Mouse (Mus musculus): ENCODE measurements around the gene Ncoa4. TPM values are rescaled to one million over a fixed set of nuclear protein-coding genes. Genes with fewer than 3 reads are reported as not detected.

Ncoa4 gene
- total and polyA plus RNA-seq, 3 experiments: 27.6 to 232 (median 155) TPM

GRCm38 (mm10) chr14:32201354-32201753 lies 41.7 kb downstream of the Ncoa4 start:
- no peak for DNase-seq

- DNase-seq: peak; percentile 93
Measured at GRCm38 (mm10) chr14:32201791-32202451, 42.3 kb downstream of the Ncoa4 start, which contains the start of the genes Timm23 and Parg. Gene Timm23 (minus strand): TSS chr14:32201898. Gene Parg (plus strand): TSS chr14:32201949.

GRCm38 (mm10) chr14:32226601-32227000 lies 66.9 kb downstream of the Ncoa4 start:
- DNase-seq: no peak

- DNase-seq: peak; percentile 20
Measured at GRCm38 (mm10) chr14:32228996-32229395, 69.3 kb downstream of the Ncoa4 start.

Other genes starting within 250 kb of the Ncoa4 start
- gene Galnt15, start 130.9 kb upstream of the Ncoa4 start, total RNA-seq (2021): 10 to 100 TPM in 1 of 2 experiments, 1 to 10 TPM in 1; 5.2 to 14.5 TPM
- 3.6 and 4.8 TPM in 2 replicates for gene Galnt15, start 130.9 kb upstream of the Ncoa4 start, polyA plus RNA-seq (2012; rRNA removed)
- 10 to 100 TPM; 41.8 to 41.9 TPM for gene Oxnad1, start 74.5 kb upstream of the Ncoa4 start, total RNA-seq (2021)
- 16.8 and 18.5 TPM in 2 replicates for gene Oxnad1, start 74.5 kb upstream of the Ncoa4 start, polyA plus RNA-seq (2012; rRNA removed)
- gene Dph3, start 74.1 kb upstream of the Ncoa4 start, total RNA-seq (2021): 10 to 100 TPM; 67.7 to 74.9 TPM
- gene Dph3, start 74.1 kb upstream of the Ncoa4 start, polyA plus RNA-seq (2012; rRNA removed): 7.0 and 8.4 TPM in 2 replicates
- gene Msmb, start 17.8 kb upstream of the Ncoa4 start, total RNA-seq (2021): not detected
- gene Msmb, start 17.8 kb upstream of the Ncoa4 start, polyA plus RNA-seq (2012; rRNA removed): not detected in 2 replicates
- 100 to 1,000 TPM; 150 to 152 TPM for gene Timm23, start 42.0 kb downstream of the Ncoa4 start, total RNA-seq (2021)
- 165 TPM in 2 replicates for gene Timm23, start 42.0 kb downstream of the Ncoa4 start, polyA plus RNA-seq (2012; rRNA removed)
- 10 to 100 TPM; 49.0 to 69.1 TPM for gene Parg, start 42.1 kb downstream of the Ncoa4 start, total RNA-seq (2021)
- gene Parg, start 42.1 kb downstream of the Ncoa4 start, polyA plus RNA-seq (2012; rRNA removed): 6.3 and 8.9 TPM in 2 replicates
- gene Ogdhl, start 162.2 kb downstream of the Ncoa4 start, total RNA-seq (2021): 10 to 100 TPM in 1 of 2 experiments, 1 to 10 TPM in 1; 5.5 to 10.6 TPM
- gene Ogdhl, start 162.2 kb downstream of the Ncoa4 start, polyA plus RNA-seq (2012; rRNA removed): 7.1 and 9.0 TPM in 2 replicates
- gene 1700024G13Rik, start 228.5 kb downstream of the Ncoa4 start, total RNA-seq (2021): not detected
- gene 1700024G13Rik, start 228.5 kb downstream of the Ncoa4 start, polyA plus RNA-seq (2012; rRNA removed): not detected in 2 replicates